Mouse (Mus musculus) left cerebral cortex, postnatal 14 days (tissue): ENCODE results near the gene Ptafr. TPM values are rescaled to one million over a fixed set of nuclear protein-coding genes. Genes with fewer than 3 reads are reported as not detected.
"Not testable (repeated sequence)": the region's sequence is repeated elsewhere in the genome, so short reads cannot be mapped to it uniquely, and the experiment has no call there.

Experiments used
- DNase-seq, 2 experiments: peaks; one replicate each; pipeline ENCODE4 v3.0.0; 2021 to 2022; ENCODE audit warnings: low spot score in 2 of 2, mixed read lengths in 1 of 2
- intact Hi-C: fragments of 180-260 bp; cut with DNase I; formaldehyde crosslinking; loops from one replicate; pipeline ENCODE4 v1.15.1; 2025
- total RNA-seq, 2 experiments: library from RNA; stranded (reverse); gene quantifications; 2 replicates each; pipeline ENCODE4 v1.2.3; 2021

The Ptafr gene
- total RNA-seq, 2 experiments from 2014 or later, result 1.4 to 1.6 TPM

GRCm38 (mm10) chr4:132601242-132601641 lies 37.4 kb downstream of the Ptafr start:
- intact Hi-C loops, DNase-seq: not testable (repeated sequence)

- intact Hi-C loops, result no loop called here
- DNase-seq, result no peak
Observed at GRCm38 (mm10) chr4:132603468-132603867, 39.6 kb downstream of the Ptafr start.

- no peak for DNase-seq
- intact Hi-C loops, result no loop called here
Observed at GRCm38 (mm10) chr4:132605816-132606215, 41.9 kb downstream of the Ptafr start.

- DNase-seq, result no peak
- intact Hi-C loops, result no loop called here
Observed at GRCm38 (mm10) chr4:132608147-132608546, 44.3 kb downstream of the Ptafr start.

- intact Hi-C loops, result no loop called here
- DNase-seq, result no peak
Observed at GRCm38 (mm10) chr4:132610301-132610984, 46.6 kb downstream of the Ptafr start.

GRCm38 (mm10) chr4:132611320-132611719 lies 47.5 kb downstream of the Ptafr start:
- no peak for DNase-seq
- intact Hi-C loops, result no loop called here

- DNase-seq, result peak; percentile 50 to 60
- intact Hi-C loops, result loop anchor here (5.0 kb wide), 1 partner anchor 71 kb away; no protein-coding TSS in a partner anchor
Observed at GRCm38 (mm10) chr4:132617873-132618272, 54.0 kb downstream of the Ptafr start.

- DNase-seq, result no peak
Observed at GRCm38 (mm10) chr4:132618850-132619375, 55.0 kb downstream of the Ptafr start.

GRCm38 (mm10) chr4:132620134-132620533 lies 56.3 kb downstream of the Ptafr start:
- intact Hi-C loops, result loop anchor here (5.0 kb wide), 1 partner anchor 48 kb away; no protein-coding TSS in a partner anchor
- no peak for DNase-seq

More at GRCm38 (mm10) chr4:132618850-132619375, 55.0 kb downstream of the Ptafr start:
- intact Hi-C loops, result loop anchor here (5.0 kb wide), 1 partner anchor 72 kb away; no protein-coding TSS in a partner anchor

GRCm38 (mm10) chr4:132621287-132622068 lies 57.6 kb downstream of the Ptafr start:
- no peak for DNase-seq
- intact Hi-C loops, result loop anchor here (5.0 kb wide), 1 partner anchor 49 kb away; no protein-coding TSS in a partner anchor

- intact Hi-C loops, result loop anchor here (5.0 kb wide), 1 partner anchor 52 kb away; no protein-coding TSS in a partner anchor
- no peak for DNase-seq
Observed at GRCm38 (mm10) chr4:132624034-132624657, 60.3 kb downstream of the Ptafr start.

- no peak for DNase-seq
- intact Hi-C loops, result no loop called here
Observed at GRCm38 (mm10) chr4:132628830-132629229, 65.0 kb downstream of the Ptafr start.

Other genes starting within 250 kb of the Ptafr start
- gene Trnau1ap, start 234.5 kb upstream of the Ptafr start, total RNA-seq, result 10 to 100 TPM; 20.1 to 22.1 TPM
- 10 to 100 TPM; 13.8 to 14.0 TPM for gene Rcc1, start 210.5 kb upstream of the Ptafr start, total RNA-seq
- gene Phactr4, start 141.6 kb upstream of the Ptafr start, total RNA-seq, result 10 to 100 TPM in 1 of 2 experiments, 1 to 10 TPM in 1; 7.0 to 11.4 TPM
- 1 to 10 TPM; 8.0 to 8.2 TPM for gene Med18, start 100.1 kb upstream of the Ptafr start, total RNA-seq
- 10 to 100 TPM; 10.8 to 12.2 TPM for gene Sesn2, start 53.6 kb upstream of the Ptafr start, total RNA-seq
- 100 to 1,000 TPM; 629 to 641 TPM for gene Atpif1, start 30.4 kb upstream of the Ptafr start, total RNA-seq
- gene Dnajc8, start 28.5 kb upstream of the Ptafr start, total RNA-seq, result 10 to 100 TPM; 76.0 to 79.0 TPM
- gene Eya3, start 74.9 kb downstream of the Ptafr start, total RNA-seq, result 10 to 100 TPM; 26.6 to 29.4 TPM
- gene Xkr8, start 168.5 kb downstream of the Ptafr start, total RNA-seq, result 1 to 10 TPM; 1.9 to 3.8 TPM
- 1 to 10 TPM; 2.2 to 2.9 TPM for gene Smpdl3b, start 193.2 kb downstream of the Ptafr start, total RNA-seq
- gene Rpa2, start 204.3 kb downstream of the Ptafr start, total RNA-seq, result 10 to 100 TPM; 12.1 to 13.3 TPM
- under 1 TPM; 0.90 to 0.97 TPM for gene Themis2, start 232.3 kb downstream of the Ptafr start, total RNA-seq